Mouse (Mus musculus) E14TG2a.4 (cell line): Measurements from ENCODE around the gene Amdhd1.

Experiments used
- CTCF ChIP-seq: conservative IDR thresholded peaks from 2 replicates; pipeline ENCODE4 v1.5.1; 2014; ENCODE audit warnings: low read length
- NANOG ChIP-seq: IDR thresholded peaks from 2 replicates; pipeline ENCODE4 v1.6.1; 2014; ENCODE audit warnings: borderline replicate concordance, low read length, mixed read lengths
- POU5F1 ChIP-seq: IDR thresholded peaks from 2 replicates; pipeline ENCODE4 v1.6.1; 2014; ENCODE audit warnings: low read length, borderline replicate concordance

- TF ChIP-seq CTCF, result no peak
- TF ChIP-seq POU5F1, result no peak
- no peak for TF ChIP-seq NANOG
These were observed at the start of gene Amdhd1 for GRCm38 (mm10) chr10:93539775-93540430.
